Mouse (Mus musculus): ENCODE measurements around the gene Fermt3. TPM values are rescaled to one million over a fixed set of nuclear protein-coding genes. Genes with fewer than 3 reads are reported as not detected.
A peak's percentile ranks its signal among the peaks of the same experiment; 100 is the strongest.

The Fermt3 gene
- total RNA-seq, 2 experiments from 2014 or later: 3.6 to 5.0 TPM

- no peak overlapping the region for H3K4me3 ChIP-seq
- H3K27ac ChIP-seq: peak overlapping the region; percentile 98
- no peak for TF ChIP-seq CTCF (conservative IDR thresholded peaks at IDR 0.05)
- DNase-seq (ENCODE audit: low spot score in 2 of 2): no peak
These were observed 37.8 kb downstream of the Fermt3 start for GRCm38 (mm10) chr19:6981465-6981864.

- DNase-seq (ENCODE audit: low spot score in 2 of 2): peak; percentile 98
- H3K4me3 ChIP-seq: peak within 1 kb of the TSS; percentile 75
- no peak for TF ChIP-seq CTCF (conservative IDR thresholded peaks at IDR 0.05)
- H3K27ac ChIP-seq: peak within 1 kb of the TSS; percentile 98
These were observed 38.7 kb downstream of the Fermt3 start, which contains the start of gene Fkbp2 for GRCm38 (mm10) chr19:6980381-6981093. TSS of gene Fkbp2 (minus strand) at chr19:6980501.

GRCm38 (mm10) chr19:6979486-6980380, 39.5 kb downstream of the Fermt3 start:
- peak; percentile 100 for DNase-seq (ENCODE audit: low spot score in 2 of 2)
- H3K4me3 ChIP-seq: peak overlapping the region; percentile 75
- peak; percentile 84 for TF ChIP-seq CTCF (conservative IDR thresholded peaks at IDR 0.05)
- H3K27ac ChIP-seq: peak overlapping the region; percentile 98

GRCm38 (mm10) chr19:6979001-6979479, 40.2 kb downstream of the Fermt3 start:
- H3K4me3 ChIP-seq: peak overlapping the region; percentile 75
- DNase-seq (ENCODE audit: low spot score in 2 of 2): no peak
- H3K27ac ChIP-seq: peak overlapping the region; percentile 98
- TF ChIP-seq CTCF (conservative IDR thresholded peaks at IDR 0.05): no peak

GRCm38 (mm10) chr19:6978639-6978974, 40.7 kb downstream of the Fermt3 start:
- DNase-seq (ENCODE audit: low spot score in 2 of 2): no peak
- TF ChIP-seq CTCF (conservative IDR thresholded peaks at IDR 0.05): no peak
- Histone ChIP-seq H3K27ac (peak overlapping the region; percentile 98), H3K4me3 (peak overlapping the region; percentile 75)

- peak overlapping the region; percentile 75; the same call in 1 of the 2 replicates for H3K4me3 ChIP-seq
- peak overlapping the region; percentile 98 for H3K27ac ChIP-seq
- no peak for TF ChIP-seq CTCF (conservative IDR thresholded peaks at IDR 0.05)
- no peak for DNase-seq (ENCODE audit: low spot score in 2 of 2)
These were observed 41.3 kb downstream of the Fermt3 start for GRCm38 (mm10) chr19:6977759-6978638.

- Histone ChIP-seq H3K4me3 (peak within 1 kb of the TSS; percentile 59), H3K27ac (peak within 1 kb of the TSS; percentile 88)
- peak; percentile 65 to 70 for DNase-seq (ENCODE audit: low spot score in 2 of 2)
- peak; percentile 59 for TF ChIP-seq CTCF (conservative IDR thresholded peaks at IDR 0.05)
These were observed 43.4 kb downstream of the Fermt3 start, which contains the start of gene Plcb3 for GRCm38 (mm10) chr19:6975537-6976521. TSS of gene Plcb3 (minus strand) at chr19:6976470.

GRCm38 (mm10) chr19:6974211-6975205, 44.8 kb downstream of the Fermt3 start, which contains the start of gene Ppp1r14b:
TSS of gene Ppp1r14b (plus strand) at chr19:6974968.
- peak; percentile 66 to 74 for DNase-seq (ENCODE audit: low spot score in 2 of 2)
- peak within 1 kb of the TSS; percentile 93 for H3K4me3 ChIP-seq
- peak within 1 kb of the TSS; percentile 88 for H3K27ac ChIP-seq
- TF ChIP-seq CTCF (conservative IDR thresholded peaks at IDR 0.05): no peak

GRCm38 (mm10) chr19:6973581-6974190, 45.6 kb downstream of the Fermt3 start:
- Histone ChIP-seq H3K27ac (peak overlapping the region; percentile 73; the same call in 1 of the 2 replicates), H3K4me3 (peak overlapping the region; percentile 93)
- no peak for DNase-seq (ENCODE audit: low spot score in 2 of 2)
- TF ChIP-seq CTCF (conservative IDR thresholded peaks at IDR 0.05): no peak
